Mouse (Mus musculus) hindbrain, embryonic 15.5 days (tissue): ENCODE results near the gene Cerk. TPM values are rescaled to one million over a fixed set of nuclear protein-coding genes. Genes with fewer than 3 reads are reported as not detected.
A peak's percentile ranks its signal among the peaks of the same experiment; 100 is the strongest.
"Not testable (repeated sequence)": the region's sequence is repeated elsewhere in the genome, so short reads cannot be mapped to it uniquely, and the experiment has no call there.

Experiments
- ATAC-seq: fragments of 200-750 bp; cut with Nextera tagmentation; 2 replicates; pipeline ENCODE4 v1.8.0; 2017; ENCODE audit warnings: low read depth, moderate number of reproducible peaks, moderate TSS enrichment; ENCODE audit not compliant: low FRiP score
- H3K27ac ChIP-seq: fragments of 300-500 bp; sonication (generic); replicated peaks from 2 replicates; pipeline ENCODE4 v1.5.1; 2015; ENCODE audit warnings: mild to moderate bottlenecking, inconsistent platforms
- H3K27me3 ChIP-seq: fragments of 300-500 bp; sonication (generic); 2 replicates; pipeline ENCODE4 v1.6.1; 2015; ENCODE audit warnings: control low read depth, inconsistent platforms
- H3K36me3 ChIP-seq: fragments of 300-500 bp; sonication (generic); 2 replicates; pipeline ENCODE4 v1.6.1; 2015; ENCODE audit warnings: control low read depth, inconsistent platforms
- H3K4me1 ChIP-seq: fragments of 300-500 bp; sonication (generic); replicated peaks from 2 replicates; pipeline ENCODE4 v1.6.1; 2015; ENCODE audit warnings: control low read depth, inconsistent platforms
- H3K4me2 ChIP-seq: fragments of 300-500 bp; sonication (generic); 2 replicates; pipeline ENCODE4 v1.6.1; 2015; ENCODE audit warnings: moderate library complexity, mild to moderate bottlenecking, inconsistent platforms
- H3K4me3 ChIP-seq: fragments of 300-500 bp; sonication (generic); 2 replicates; pipeline ENCODE4 v1.5.1; 2015; ENCODE audit warnings: mild to moderate bottlenecking, inconsistent platforms
- H3K9ac ChIP-seq: fragments of 300-500 bp; sonication (generic); 2 replicates; pipeline ENCODE4 v1.6.1; 2015; ENCODE audit warnings: inconsistent platforms
- H3K9me3 ChIP-seq: fragments of 300-500 bp; sonication (generic); 2 replicates; pipeline ENCODE4 v1.6.1; 2016; ENCODE audit warnings: control low read depth, inconsistent platforms
- WGBS: fragments of 180-500 bp; shearing (Covaris S2); methylation state at CpG from one replicate; pipeline ENCODE4 v1.1.7; 2015; 5-methylcytosine and 5-hydroxymethylcytosine counted together
- polyA plus RNA-seq: library from polyadenylated mRNA; unstranded; fragments of >200 nt; fragmentation: Nextera tagmentation; extraction: Ambion mirVana; gene quantifications from 2 replicates; pipeline ENCODE4 v1.2.1, GENCODE M21; 2015

The Cerk gene
- polyA plus RNA-seq, 1 experiment from 2014 or later, result 23.2 TPM

DNA sequence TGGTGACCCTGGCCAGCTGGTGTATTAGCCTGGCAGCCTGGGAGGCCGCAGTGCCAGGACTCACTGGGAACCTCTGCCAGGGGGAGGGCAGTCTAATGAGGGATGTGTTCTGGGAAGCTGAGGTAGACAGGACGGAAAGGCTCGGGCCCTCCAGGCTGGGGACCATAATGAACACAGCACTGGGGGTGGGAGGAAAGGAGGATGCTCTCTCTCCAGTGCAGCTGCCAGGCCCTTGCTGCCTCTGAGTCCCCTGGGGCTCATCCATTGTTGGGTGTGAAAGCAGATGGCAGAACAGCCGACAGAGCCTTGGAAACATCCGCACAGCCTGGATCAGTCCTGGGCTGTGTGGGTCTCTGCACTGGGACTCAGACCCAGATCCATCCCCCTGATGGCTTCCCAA lies 2.2 kb upstream of the Cerk start:
- Histone ChIP-seq H3K4me2 (no peak overlapping the region), H3K9ac (no peak overlapping the region), H3K27me3 (no peaks in the 10 kb centered on the region), H3K27ac (no peak overlapping the region), H3K36me3 (no peaks in the 10 kb centered on the region), H3K4me3 (no peak overlapping the region), H3K4me1 (peaks cover 44% of the 10 kb centered on the region), H3K9me3 (no peaks in the 10 kb centered on the region)
- 14% methylated on average over 5 of the region's 5 CpGs for WGBS
- ATAC-seq, result 0 out of 2 replicates have a peak, but pooled peaks have one; percentile 10

DNA sequence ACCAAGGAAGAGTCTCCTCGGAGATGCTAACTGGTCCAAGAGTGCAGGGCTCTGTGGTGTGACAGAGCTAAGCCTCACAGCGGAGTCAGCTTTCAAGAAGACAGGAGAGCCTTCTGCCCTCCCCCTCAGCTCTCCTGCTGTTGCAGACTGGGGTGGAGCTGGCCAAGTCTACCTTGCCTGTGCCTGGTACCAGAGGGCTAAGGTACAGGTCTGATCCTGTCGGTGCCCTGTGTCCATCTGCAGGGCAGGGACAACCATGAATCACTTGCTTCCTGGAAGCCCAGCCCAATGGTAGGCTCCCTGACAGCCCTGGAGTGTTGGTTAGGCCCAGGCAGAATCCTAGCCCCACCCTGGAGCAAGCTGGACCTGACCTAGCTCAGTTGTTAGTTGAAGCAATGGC lies 745 bp upstream of the Cerk start:
- H3K4me1 ChIP-seq, result peaks cover 59% of the 10 kb centered on the region
- no peak overlapping the region for H3K9ac ChIP-seq
- no peaks in the 10 kb centered on the region for H3K36me3 ChIP-seq

DNA sequence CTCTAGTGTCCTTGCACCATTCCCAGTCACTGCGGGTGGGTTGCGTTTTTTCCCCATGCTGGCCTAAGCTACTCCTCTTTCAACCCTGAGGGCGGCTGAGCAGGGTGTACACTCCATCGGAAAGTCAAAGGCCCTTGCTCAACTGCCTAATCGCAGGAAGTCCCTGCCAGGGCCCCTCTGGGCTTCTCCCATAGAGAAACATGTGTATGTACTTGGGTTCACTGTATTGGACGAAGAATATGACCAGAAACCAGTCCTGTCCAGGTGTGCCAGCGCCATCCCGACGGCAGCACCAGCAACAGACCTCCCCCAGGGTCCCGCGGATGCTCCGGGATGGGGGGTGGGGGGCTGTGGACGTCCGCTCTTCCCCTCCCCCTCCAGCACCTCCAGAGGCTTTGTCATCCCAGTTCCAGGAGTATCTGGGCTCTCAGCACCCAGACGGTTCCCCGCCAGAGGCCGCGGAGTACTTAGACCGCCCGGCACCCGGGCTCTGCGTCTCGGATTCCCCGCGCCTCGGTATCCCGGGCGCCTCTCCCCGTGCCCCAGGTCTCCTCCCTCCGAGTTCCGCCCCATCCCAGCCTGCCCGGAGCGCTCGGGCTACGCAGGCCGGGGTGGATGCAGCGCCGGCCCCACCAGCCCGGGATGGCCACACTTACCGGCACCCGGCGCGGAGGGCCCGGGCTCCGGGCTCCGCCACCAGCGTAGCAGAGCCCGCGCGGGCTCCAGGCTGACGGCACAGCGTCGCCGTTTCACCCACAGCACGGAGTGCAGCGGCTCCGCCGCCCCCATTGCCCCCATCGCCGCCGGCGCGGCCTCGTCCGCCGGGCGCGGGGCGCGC lies 871 bp downstream of the Cerk start:
- peak overlapping the region; percentile 90 for H3K4me2 ChIP-seq
- H3K4me1 ChIP-seq, result peaks cover 59% of the 10 kb centered on the region
- no peaks in the 10 kb centered on the region for H3K36me3 ChIP-seq
- H3K27ac ChIP-seq, result peak overlapping the region; percentile 93
- WGBS, result under 1% methylated on average over 67 of the region's 70 CpGs
- peak overlapping the region; percentile 98 for H3K4me3 ChIP-seq
- H3K9ac ChIP-seq, result peak overlapping the region; percentile 98
- H3K9me3 ChIP-seq, result no peaks in the 10 kb centered on the region
- H3K27me3 ChIP-seq, result no peaks in the 10 kb centered on the region
- ATAC-seq, result peak; percentile 55

More for the DNA sequence above, 745 bp upstream of the Cerk start:
- Histone ChIP-seq H3K4me2 (peak overlapping the region; percentile 90), H3K27me3 (no peaks in the 10 kb centered on the region), H3K27ac (0 out of 2 replicates have a peak overlapping the region, but pooled peaks have one; percentile 93), H3K4me3 (no peak overlapping the region), H3K9me3 (no peaks in the 10 kb centered on the region)
- 54% methylated on average over 3 of the region's 3 CpGs for WGBS
- no peak for ATAC-seq

DNA sequence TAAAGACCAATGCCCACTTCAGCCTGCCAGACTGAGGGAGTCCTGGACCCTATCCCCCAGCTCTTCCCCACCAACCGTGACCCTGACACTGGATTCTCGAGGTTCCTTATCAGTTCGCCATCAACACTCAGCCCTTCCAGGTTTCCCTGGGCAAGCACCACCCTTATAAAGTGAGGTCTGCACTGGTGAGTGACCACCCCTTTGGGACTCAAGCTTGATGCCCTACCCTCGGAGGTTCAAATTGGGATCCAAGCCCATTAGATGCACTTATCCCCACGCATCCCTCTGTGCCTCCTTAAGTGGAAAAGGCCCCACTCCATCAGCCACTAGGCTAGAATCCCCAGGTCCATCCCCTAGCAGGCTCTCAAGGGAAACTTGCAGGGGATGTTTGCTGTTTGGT lies 1.9 kb downstream of the Cerk start:
- 73% methylated on average over 5 of the region's 5 CpGs for WGBS
- Histone ChIP-seq H3K36me3 (no peaks in the 10 kb centered on the region), H3K9ac (peak overlapping the region; percentile 98), H3K4me3 (peak overlapping the region; percentile 98), H3K4me2 (peak overlapping the region; percentile 90), H3K27me3 (no peaks in the 10 kb centered on the region), H3K9me3 (no peaks in the 10 kb centered on the region), H3K27ac (peak overlapping the region; percentile 93; the same call in 1 of the 2 replicates), H3K4me1 (peaks cover 54% of the 10 kb centered on the region)
- ATAC-seq, result no peak

DNA sequence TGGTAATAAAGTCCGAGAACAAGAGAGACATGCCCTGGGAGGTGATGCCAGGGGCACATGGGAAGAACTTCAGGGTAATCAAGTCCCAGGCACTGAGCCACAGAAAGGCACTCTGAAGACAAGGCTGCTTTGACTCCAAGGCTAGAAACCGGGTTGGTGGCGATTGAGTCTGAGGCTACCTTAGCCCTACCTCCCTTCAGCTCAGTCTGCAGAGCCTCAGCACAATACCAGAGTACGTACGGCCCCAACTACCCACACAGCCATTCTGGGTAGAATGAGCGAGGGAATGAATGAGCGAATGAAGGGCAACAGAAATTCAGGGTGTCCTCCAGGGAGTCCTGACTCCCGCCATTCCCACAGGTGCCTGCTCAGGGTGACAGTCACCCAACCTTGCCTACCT lies 2.5 kb downstream of the Cerk start:
- Histone ChIP-seq H3K4me3 (no peak overlapping the region), H3K4me1 (peaks cover 49% of the 10 kb centered on the region), H3K9me3 (no peaks in the 10 kb centered on the region), H3K9ac (no peak overlapping the region), H3K36me3 (no peaks in the 10 kb centered on the region), H3K27ac (no peak overlapping the region), H3K4me2 (peak overlapping the region; percentile 90), H3K27me3 (no peaks in the 10 kb centered on the region)
- no peak for ATAC-seq
- 90% methylated on average over 8 of the region's 8 CpGs for WGBS

DNA sequence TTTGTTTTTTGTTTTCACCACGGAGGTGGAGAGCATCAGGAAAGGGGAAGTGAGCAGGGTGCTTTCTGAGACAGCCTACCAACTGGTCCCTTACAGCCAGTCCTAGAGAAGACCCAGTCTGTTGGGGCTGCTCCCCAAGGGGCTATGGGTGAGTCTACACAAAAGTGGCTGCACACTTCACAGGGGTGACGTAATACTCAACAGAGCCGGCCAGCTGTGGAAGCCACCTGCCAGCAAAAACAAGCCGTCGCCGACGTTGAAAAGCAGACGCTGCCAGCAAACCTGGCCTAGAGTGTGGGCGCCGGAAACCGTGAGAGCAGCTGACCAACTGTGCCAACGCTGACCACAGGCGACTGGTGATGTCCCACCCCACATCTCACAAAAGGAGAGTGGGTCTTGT lies 3.3 kb downstream of the Cerk start:
- Histone ChIP-seq H3K9ac (no peak overlapping the region), H3K36me3 (no peaks in the 10 kb centered on the region), H3K4me3 (no peak overlapping the region), H3K27me3 (no peaks in the 10 kb centered on the region), H3K4me2 (no peak overlapping the region), H3K4me1 (peaks cover 43% of the 10 kb centered on the region), H3K27ac (0 out of 2 replicates have a peak overlapping the region, but pooled peaks have one; percentile 4), H3K9me3 (no peaks in the 10 kb centered on the region)
- no peak for ATAC-seq
- WGBS, result 51% methylated on average over 13 of the region's 13 CpGs

DNA sequence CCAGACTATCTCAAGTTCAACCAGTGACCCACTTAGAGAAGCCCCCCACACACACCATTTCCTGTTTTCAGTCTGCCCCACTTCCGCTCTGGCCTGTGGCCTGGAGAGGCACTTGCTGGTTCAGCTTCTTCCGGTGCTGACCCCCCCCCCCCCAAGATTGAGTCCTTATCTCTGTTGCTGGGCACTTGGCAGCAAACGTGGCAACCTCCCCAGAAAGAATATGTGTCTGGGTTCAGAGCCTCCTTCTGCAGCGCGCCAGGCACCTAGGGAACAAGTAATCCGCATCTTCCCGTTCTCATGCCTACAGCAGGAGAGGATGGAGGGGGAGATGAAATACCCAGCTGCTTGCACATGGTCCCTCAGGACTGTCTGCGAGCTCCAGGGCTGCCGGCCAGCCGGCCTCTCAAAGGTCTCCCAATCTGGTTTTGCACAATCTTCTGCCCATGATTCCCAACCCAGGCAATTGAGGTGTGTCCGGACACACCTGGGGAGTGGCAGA lies 4.0 kb downstream of the Cerk start:
- Histone ChIP-seq H3K4me2 (peak overlapping the region; percentile 19), H3K36me3 (no peaks in the 10 kb centered on the region), H3K4me1 (peaks cover 43% of the 10 kb centered on the region), H3K9ac (no peak overlapping the region), H3K27me3 (no peaks in the 10 kb centered on the region), H3K4me3 (no peak overlapping the region), H3K27ac (no peak overlapping the region; the same call in 1 of the 2 replicates), H3K9me3 (no peaks in the 10 kb centered on the region)
- no peak for ATAC-seq
- WGBS, result 36% methylated on average over 11 of the region's 11 CpGs

DNA sequence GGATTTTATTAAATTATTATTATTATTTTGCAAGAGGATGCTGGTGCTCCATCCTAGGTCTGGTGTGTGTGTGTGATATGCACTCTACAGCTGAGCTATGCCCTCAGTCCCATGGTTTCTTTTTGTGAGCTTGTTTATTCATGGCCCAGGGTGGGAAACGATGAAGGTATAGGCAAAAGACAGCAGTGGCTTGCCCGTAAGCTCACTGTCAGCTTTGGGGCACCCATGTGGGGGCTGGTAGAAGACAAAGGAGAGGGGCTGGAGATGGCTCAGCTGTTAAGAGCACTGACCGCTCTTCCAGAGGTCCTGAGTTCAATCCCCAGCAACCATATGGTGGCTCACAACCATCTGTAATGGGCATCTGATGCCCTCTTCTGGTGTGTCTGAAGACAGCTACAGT lies 4.6 kb downstream of the Cerk start:
- WGBS, result 88% methylated on average over 3 of the region's 3 CpGs
- not testable (repeated sequence) for H3K9ac ChIP-seq, ATAC-seq, H3K36me3 ChIP-seq, H3K4me2 ChIP-seq, H3K27ac ChIP-seq, H3K4me3 ChIP-seq, H3K27me3 ChIP-seq, H3K9me3 ChIP-seq
- peaks cover 37% of the 10 kb centered on the region for H3K4me1 ChIP-seq

DNA sequence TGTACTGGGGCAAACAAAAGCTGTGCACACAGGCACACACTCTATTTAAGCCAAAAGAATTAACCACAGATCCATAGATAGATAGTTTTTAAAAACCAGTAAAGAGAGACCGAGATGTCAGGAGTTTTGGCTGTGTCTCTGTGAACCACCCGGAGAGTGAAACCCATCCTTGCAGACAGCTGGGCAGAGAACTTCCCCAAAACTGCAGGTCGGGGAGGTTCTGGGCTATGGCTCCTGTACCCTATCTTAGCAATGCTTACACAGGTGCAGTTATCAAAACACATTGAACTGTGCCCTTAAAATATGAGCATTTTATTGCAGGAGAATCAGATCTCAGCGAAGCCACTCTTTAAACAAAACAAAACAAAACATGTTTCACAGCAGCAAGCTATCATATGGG lies 5.5 kb downstream of the Cerk start:
- Histone ChIP-seq H3K4me1 (peaks cover 32% of the 10 kb centered on the region), H3K4me3 (no peak overlapping the region), H3K36me3 (no peaks in the 10 kb centered on the region), H3K27ac (no peak overlapping the region), H3K27me3 (no peaks in the 10 kb centered on the region), H3K9ac (no peak overlapping the region), H3K9me3 (no peaks in the 10 kb centered on the region), H3K4me2 (no peak overlapping the region)
- WGBS, result 86% methylated on average over 4 of the region's 4 CpGs
- ATAC-seq, result no peak

DNA sequence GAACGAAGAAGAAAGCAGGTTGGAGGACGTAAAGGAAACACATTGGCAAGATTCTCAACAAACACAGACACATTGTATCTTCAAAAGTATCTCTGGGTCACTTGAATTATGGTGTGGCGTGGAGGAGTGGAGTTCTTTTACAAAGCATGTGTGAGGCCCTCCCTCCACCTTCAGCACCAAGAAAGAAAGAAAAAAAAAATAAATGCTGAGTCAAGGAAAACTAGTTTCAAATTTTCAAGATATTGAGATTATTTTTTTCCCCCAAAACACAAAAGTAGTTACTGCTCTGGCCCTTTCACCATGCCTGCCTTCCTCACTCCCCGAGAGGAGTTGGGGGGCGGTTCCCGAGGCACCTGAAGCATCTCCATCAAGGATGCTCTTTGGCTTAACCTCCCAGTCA lies 7.3 kb downstream of the Cerk start:
- WGBS, result 89% methylated on average over 6 of the region's 6 CpGs
- Histone ChIP-seq H3K9ac (no peak overlapping the region), H3K27me3 (no peaks in the 10 kb centered on the region), H3K9me3 (no peaks in the 10 kb centered on the region), H3K4me3 (no peak overlapping the region), H3K4me1 (peaks cover 23% of the 10 kb centered on the region), H3K4me2 (no peak overlapping the region), H3K27ac (no peak overlapping the region), H3K36me3 (no peaks in the 10 kb centered on the region)
- ATAC-seq, result no peak

DNA sequence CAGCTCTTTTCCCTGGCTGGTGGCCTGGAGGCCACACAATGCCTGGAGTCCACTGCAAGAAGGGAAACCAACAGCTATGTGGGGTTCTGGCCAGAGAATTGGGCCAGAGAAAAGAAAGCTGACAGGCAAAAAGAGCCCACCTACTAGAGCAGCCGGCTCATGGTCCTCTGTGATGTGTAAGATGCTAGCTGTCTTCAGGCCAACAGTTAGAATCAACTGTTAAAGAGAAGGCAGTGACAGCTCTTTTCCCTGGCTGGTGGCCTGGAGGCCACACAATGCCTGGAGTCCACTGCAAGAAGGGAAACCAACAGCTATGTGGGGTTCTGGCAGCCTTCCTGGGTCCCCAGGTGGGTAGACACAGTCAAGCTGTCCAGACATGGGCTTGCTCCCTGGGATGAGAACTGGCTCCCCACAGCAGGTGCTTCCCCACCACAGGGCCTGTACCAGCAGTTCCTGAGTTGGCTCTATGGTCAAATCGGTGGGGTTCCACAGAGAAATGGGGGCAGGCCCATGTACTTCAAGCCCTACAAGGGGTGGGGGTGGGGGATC lies 8.2 kb downstream of the Cerk start:
- not testable (repeated sequence) for H3K4me3 ChIP-seq, H3K9ac ChIP-seq, H3K9me3 ChIP-seq, H3K36me3 ChIP-seq, H3K27me3 ChIP-seq, H3K4me2 ChIP-seq
- H3K4me1 ChIP-seq, result peaks cover 20% of the 10 kb centered on the region
- ATAC-seq, result peak; percentile 37
- peak overlapping the region; percentile 44; the same call in 1 of the 2 replicates for H3K27ac ChIP-seq
- 79% methylated on average over 2 of the region's 2 CpGs for WGBS
